Mouse (Mus musculus): ENCODE measurements at regions not wholly inside any gene's neighbourhood (a gene's known extent, or its start where the extent isn't known, plus 50 kb on each side); places are given as distances from the start of the nearest gene placed in this dataset.

DNA sequence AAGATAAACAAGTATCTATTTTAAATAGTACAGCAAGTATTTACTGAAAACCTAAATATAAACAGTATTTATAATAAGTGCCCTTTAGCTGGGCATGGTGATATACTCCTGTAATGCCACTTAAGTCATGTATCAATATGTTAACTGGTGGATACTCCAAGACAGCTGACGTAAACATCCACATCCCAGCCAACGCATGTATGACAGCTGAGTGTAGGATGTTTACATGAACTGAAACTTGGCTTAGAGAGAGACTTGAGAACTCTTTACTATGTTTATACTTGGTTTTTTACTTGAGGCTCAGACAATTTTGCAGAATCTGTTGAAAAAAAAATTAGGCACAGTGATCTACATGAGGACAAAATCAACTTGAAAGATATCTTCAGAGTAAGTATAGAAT is 1836.6 kb upstream of the Lrrc6 start:
- TF ChIP-seq E2F4 (IDR thresholded peaks at IDR 0.05; ENCODE audit: borderline replicate concordance, low read depth, low read length) (no peak), EP300 (IDR thresholded peaks at IDR 0.05; ENCODE audit: low read depth in 1 of 2, low read length in 2 of 2) (no peak), USF2 (IDR thresholded peaks at IDR 0.05; ENCODE audit: borderline replicate concordance in 1 of 2, insufficient read depth in 1 of 2, low read depth in 1 of 2, low read length in 2 of 2) (no peak), UBTF (IDR thresholded peaks at IDR 0.05; ENCODE audit: borderline replicate concordance, insufficient read depth, low read depth, low read length) (no peak), BHLHE40 (IDR thresholded peaks at IDR 0.05; ENCODE audit: borderline replicate concordance, low read depth, low read length) (no peak)

Measured in MEL (cell line).